Mouse (Mus musculus) kidney, adult 2 months (tissue): ENCODE measurements around the gene Cdc42ep4. TPM values are rescaled to one million over a fixed set of nuclear protein-coding genes. Genes with fewer than 3 reads are reported as not detected.
A peak's percentile ranks its signal among the peaks of the same experiment; 100 is the strongest.

Source experiments
- DNase-seq: peaks from one replicate; pipeline ENCODE4 v3.0.0; 2021
- H3K27ac ChIP-seq: fragments of 200-500 bp; 2 replicates; pipeline ENCODE4 v1.5.1; 2012; ENCODE audit warnings: low read depth, low read length, control low read depth, inconsistent platforms; ENCODE audit not compliant: insufficient read depth
- H3K27me3 ChIP-seq: fragments of 200-500 bp; replicated peaks from 2 replicates; pipeline ENCODE4 v1.6.1; 2012; ENCODE audit warnings: mild to moderate bottlenecking, moderate library complexity, low read length, inconsistent platforms; ENCODE audit not compliant: control insufficient read depth, insufficient read depth
- H3K36me3 ChIP-seq: fragments of 200-500 bp; 2 replicates; pipeline ENCODE4 v1.6.1; 2012; ENCODE audit warnings: mild to moderate bottlenecking, moderate library complexity, low read length, inconsistent platforms; ENCODE audit not compliant: control insufficient read depth, insufficient read depth
- H3K4me1 ChIP-seq: fragments of 200-500 bp; 2 replicates; pipeline ENCODE4 v1.6.1; 2011; ENCODE audit warnings: low read length; ENCODE audit not compliant: control insufficient read depth, insufficient read depth
- H3K4me3 ChIP-seq: fragments of 200-500 bp; 2 replicates; pipeline ENCODE4 v1.5.1; 2011; ENCODE audit warnings: mild to moderate bottlenecking, low read depth, low read length, control low read depth; ENCODE audit not compliant: insufficient read depth
- CTCF ChIP-seq: fragments of 200-500 bp; conservative IDR thresholded peaks from 2 replicates; pipeline ENCODE4 v1.5.1; 2011; ENCODE audit warnings: low read depth, mild to moderate bottlenecking, control low read depth, low read length, moderate library complexity, mixed read lengths; ENCODE audit not compliant: insufficient read depth, insufficient read length
- POLR2A ChIP-seq: fragments of 200-500 bp; IDR thresholded peaks from one replicate; pipeline ENCODE4 v1.6.1; 2011; ENCODE audit warnings: low read depth, low read length, control low read depth
- whole genome bisulfite sequencing: fragments of 180-500 bp; shearing (Covaris S2); methylation state at CpG from one replicate; pipeline ENCODE4 v1.1.7; 2018; 5-methylcytosine and 5-hydroxymethylcytosine counted together
- polyA plus RNA-seq: library from polyadenylated mRNA; depleted of rRNA; stranded (reverse); fragments of >200 nt; gene quantifications from 2 replicates; pipeline ENCODE4 v1.2.3, GENCODE M21; 2012

Gene Cdc42ep4
- polyA plus RNA-seq, 1 experiment = 18.0 TPM

GRCm38 (mm10) chr11:113777878-113778464 is 26.3 kb upstream of the Cdc42ep4 start:
- no peak for DNase-seq
- Histone ChIP-seq H3K27me3 (no peaks in the 10 kb centered on the region), H3K4me3 (no peak overlapping the region), H3K36me3 (no peaks in the 10 kb centered on the region), H3K4me1 (0 out of 2 replicates have a peak, but pooled peaks cover 4% of the 10 kb centered on the region), H3K27ac (no peak overlapping the region)
- no peak for TF ChIP-seq POLR2A
- TF ChIP-seq CTCF = no peak
- 64% methylated on average over 8 of the region's 8 CpGs for WGBS

- WGBS = 61% methylated on average over 14 of the region's 14 CpGs
- no peak for DNase-seq
- H3K4me3 ChIP-seq = no peak overlapping the region
- H3K4me1 ChIP-seq = 0 out of 2 replicates have a peak, but pooled peaks cover 4% of the 10 kb centered on the region
- no peaks in the 10 kb centered on the region for H3K27me3 ChIP-seq
- no peaks in the 10 kb centered on the region for H3K36me3 ChIP-seq
- TF ChIP-seq CTCF (no peak), POLR2A (no peak)
- no peak overlapping the region for H3K27ac ChIP-seq
Measured at GRCm38 (mm10) chr11:113776851-113777511, 25.3 kb upstream of the Cdc42ep4 start.

GRCm38 (mm10) chr11:113774773-113775172 is 23.1 kb upstream of the Cdc42ep4 start:
- no peak for DNase-seq
- 93% methylated on average over 3 of the region's 3 CpGs for WGBS
- no peak for TF ChIP-seq POLR2A
- TF ChIP-seq CTCF = no peak
- H3K27ac ChIP-seq = no peak overlapping the region
- no peak overlapping the region for H3K4me3 ChIP-seq
- no peaks in the 10 kb centered on the region for H3K27me3 ChIP-seq
- H3K36me3 ChIP-seq = no peaks in the 10 kb centered on the region
- H3K4me1 ChIP-seq = 0 out of 2 replicates have a peak, but pooled peaks cover 4% of the 10 kb centered on the region

- H3K36me3 ChIP-seq = no peaks in the 10 kb centered on the region
- TF ChIP-seq POLR2A (no peak), CTCF (no peak)
- H3K27ac ChIP-seq = no peak overlapping the region
- H3K27me3 ChIP-seq = no peaks in the 10 kb centered on the region
- H3K4me3 ChIP-seq = no peak overlapping the region
- H3K4me1 ChIP-seq = no peaks in the 10 kb centered on the region
- WGBS = 89% methylated on average over 5 of the region's 5 CpGs
- DNase-seq = no peak
Measured at GRCm38 (mm10) chr11:113773191-113773590, 21.5 kb upstream of the Cdc42ep4 start.

- peaks cover 3% of the 10 kb centered on the region; the same call in 1 of the 2 replicates for H3K4me1 ChIP-seq
- no peaks in the 10 kb centered on the region for H3K36me3 ChIP-seq
- no peak overlapping the region for H3K27ac ChIP-seq
- 88% methylated on average over 13 of the region's 13 CpGs for WGBS
- H3K27me3 ChIP-seq = no peaks in the 10 kb centered on the region
- no peak overlapping the region for H3K4me3 ChIP-seq
- DNase-seq = no peak
- TF ChIP-seq CTCF (no peak), POLR2A (no peak)
Measured at GRCm38 (mm10) chr11:113771187-113771586, 19.5 kb upstream of the Cdc42ep4 start.

- no peak overlapping the region for H3K4me3 ChIP-seq
- no peaks in the 10 kb centered on the region for H3K27me3 ChIP-seq
- peaks cover 3% of the 10 kb centered on the region; the same call in 1 of the 2 replicates for H3K4me1 ChIP-seq
- H3K27ac ChIP-seq = no peak overlapping the region
- WGBS = 79% methylated on average over 3 of the region's 3 CpGs
- no peak for TF ChIP-seq POLR2A
- no peak for TF ChIP-seq CTCF
- no peaks in the 10 kb centered on the region for H3K36me3 ChIP-seq
- DNase-seq = no peak
Measured at GRCm38 (mm10) chr11:113768356-113768755, 16.7 kb upstream of the Cdc42ep4 start.

GRCm38 (mm10) chr11:113767285-113767684 is 15.6 kb upstream of the Cdc42ep4 start:
- Histone ChIP-seq H3K27ac (no peak overlapping the region), H3K4me3 (no peak overlapping the region)
- DNase-seq = peak; percentile 15

More at GRCm38 (mm10) chr11:113767285-113767684, 15.6 kb upstream of the Cdc42ep4 start:
- no peaks in the 10 kb centered on the region for H3K36me3 ChIP-seq
- TF ChIP-seq CTCF (no peak), POLR2A (no peak)
- no peaks in the 10 kb centered on the region for H3K27me3 ChIP-seq
- peaks cover 3% of the 10 kb centered on the region; the same call in 1 of the 2 replicates for H3K4me1 ChIP-seq
- 48% methylated on average over 8 of the region's 8 CpGs for WGBS
